Mouse (Mus musculus): Measurements from ENCODE around the gene Slc25a3. TPM values are rescaled to one million over a fixed set of nuclear protein-coding genes. Genes with fewer than 3 reads are reported as not detected.

Slc25a3 gene
- 320 TPM for polyA plus RNA-seq (2017; shearing (Covaris generic))

DNA sequence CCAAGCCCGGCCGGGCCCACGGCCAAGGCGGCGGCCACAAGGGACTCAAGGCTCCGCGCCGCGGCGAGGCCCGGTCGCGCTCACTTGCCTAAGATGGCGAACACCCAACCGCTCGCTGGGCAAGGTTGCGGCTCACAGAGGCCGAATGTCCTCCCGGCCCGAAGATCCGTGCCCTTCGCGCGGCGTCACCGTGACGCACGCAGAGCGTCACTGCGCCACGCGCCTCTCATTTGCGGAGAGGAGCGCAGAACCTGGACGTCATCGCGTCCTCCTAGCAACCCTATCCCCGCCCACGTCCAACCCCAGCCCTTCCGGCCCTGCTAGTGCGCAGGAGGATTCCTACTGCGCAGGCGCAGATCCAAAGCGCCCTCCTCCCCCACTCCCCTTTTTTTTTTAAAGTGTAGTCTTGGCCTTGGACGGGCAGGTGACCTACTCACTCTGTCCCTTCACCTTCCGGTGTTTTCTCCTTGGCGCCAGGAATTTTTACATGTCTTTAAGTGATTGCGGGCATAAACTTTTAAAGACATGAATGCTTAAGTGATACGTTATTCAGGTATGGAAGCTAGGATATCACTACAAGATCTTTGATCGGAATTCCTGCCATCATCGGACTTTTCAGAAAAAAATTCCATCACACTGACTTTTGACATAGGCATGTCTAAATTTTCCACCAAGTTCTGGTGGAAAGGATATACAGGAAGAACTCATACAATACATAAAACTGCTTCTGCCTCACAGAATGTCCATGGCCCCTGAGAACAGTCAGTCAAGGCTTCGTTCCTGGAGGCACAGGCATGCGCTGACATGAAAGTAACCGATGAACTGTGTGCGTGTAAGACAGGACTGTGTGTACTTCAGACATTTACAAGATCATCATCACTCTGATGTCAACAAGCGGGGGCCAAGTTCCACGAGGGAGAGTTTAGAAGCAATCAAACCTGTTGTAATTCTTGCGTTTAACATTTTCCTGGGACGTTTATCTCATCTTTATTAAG is at the start of gene Slc25a3:
Slc25a3 (minus strand) TSS at position 232 of the 995 bp plus-strand sequence.

DNA sequence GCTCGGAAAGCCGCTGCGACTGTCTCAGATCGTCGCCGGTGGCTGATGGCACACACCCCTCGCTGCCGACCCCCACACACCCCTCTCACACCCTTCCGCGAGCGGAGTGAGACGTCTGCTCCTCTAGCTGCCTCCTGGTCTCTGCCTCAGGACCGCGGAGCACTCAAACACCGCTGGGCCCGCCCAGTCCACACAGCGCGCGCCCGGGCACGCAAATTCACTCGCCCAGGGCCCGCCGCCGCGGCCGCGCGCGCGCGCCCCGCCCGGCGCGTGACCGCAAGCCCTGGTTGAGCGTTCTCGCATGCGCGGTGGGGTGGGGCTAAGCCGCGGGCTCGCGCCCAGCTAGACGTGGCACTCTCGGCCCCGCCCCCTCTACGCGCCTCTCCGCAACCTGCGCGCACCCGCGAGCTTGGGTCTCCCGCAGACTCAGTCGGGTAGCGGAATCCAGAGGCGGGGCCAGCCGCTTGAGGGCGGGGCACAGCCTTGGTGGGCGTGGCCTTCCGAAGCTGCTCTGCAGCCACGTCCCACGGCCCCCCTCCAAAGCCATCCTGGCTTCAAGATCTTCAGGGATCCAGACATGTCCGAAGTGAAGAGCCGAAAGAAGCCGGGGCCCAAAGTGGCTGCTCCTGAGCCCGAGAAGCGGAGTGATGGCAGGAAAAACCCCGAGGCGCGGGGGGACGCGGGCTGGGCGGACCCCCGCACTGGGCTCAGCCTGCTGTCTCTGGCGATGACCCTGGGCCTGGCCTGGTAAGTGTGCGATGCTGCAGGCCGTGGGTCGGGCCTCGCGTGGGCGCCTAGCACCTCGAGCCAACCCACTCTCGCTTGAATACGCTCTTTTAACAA is 41.1 kb downstream of the Slc25a3 start, which contains the start of the genes Apaf1 and Ikbip:
Apaf1 (minus strand) TSS at position 221 of the 843 bp plus-strand sequence.
Ikbip (plus strand) TSS at position 391 of the 843 bp plus-strand sequence.

Other genes with a start within 250 kb of the Slc25a3 start
- gene Apaf1, start 41.3 kb downstream of the Slc25a3 start, polyA plus RNA-seq (2017; shearing (Covaris generic)) = 35.4 TPM
- gene Ikbip, start 41.1 kb downstream of the Slc25a3 start, polyA plus RNA-seq (2017; shearing (Covaris generic)) = 9.3 TPM
- 33.2 TPM for gene Tmpo, start 57.3 kb upstream of the Slc25a3 start, polyA plus RNA-seq (2017; shearing (Covaris generic))

Data from activated CD4-positive, CD25-positive, alpha-beta regulatory T cell, adult 9 weeks (primary cell).